11 mouse cellular contexts compared by ENCODE assay signal in genomic region chr19:15668624-15669016, GRCm38 (mm10).
DNase-seq lines count a peak whose midpoint lies in the region; ATAC-seq lines count a peak whose summit lies in the region.
"Had no signal": no experiment of that assay in that cellular context is flagged by ENCODE, and none has a peak within 500 bp of the region (broad histone marks: within the 10 kb centered on the region; RNA-seq: fewer than 3 reads in every experiment).

No protein-coding gene starts in this region.

- no peak overlapping the region for H3K9ac ChIP-seq in hindbrain, embryonic 12.5 days
- H3K9ac ChIP-seq in midbrain, embryonic 15.5 days: no peak overlapping the region
- H3K9ac ChIP-seq: liver, embryonic 15.5 days had no signal

- no peak overlapping the region for H3K4me3 ChIP-seq in hindbrain, embryonic 12.5 days
- no peak overlapping the region for H3K4me3 ChIP-seq in midbrain, embryonic 15.5 days
- H3K4me3 ChIP-seq: liver, embryonic 15.5 days had no signal

- no peaks in the 10 kb centered on the region for H3K36me3 ChIP-seq in hindbrain, embryonic 12.5 days
- no peaks in the 10 kb centered on the region for H3K36me3 ChIP-seq in midbrain, embryonic 15.5 days (replicated peaks)
- H3K36me3 ChIP-seq: liver, embryonic 15.5 days had no signal

- ATAC-seq in hindbrain, embryonic 12.5 days (ENCODE audit: low FRiP score): peak; percentile 43; the same call in 1 of the 2 replicates
- peak; percentile 44 for ATAC-seq in midbrain, embryonic 15.5 days (replicated peaks)

- H3K4me2 ChIP-seq in hindbrain, embryonic 12.5 days (replicated peaks): no peak overlapping the region
- no peak overlapping the region for H3K4me2 ChIP-seq in midbrain, embryonic 15.5 days
- H3K4me2 ChIP-seq: liver, embryonic 15.5 days had no signal

- H3K27me3 ChIP-seq in hindbrain, embryonic 12.5 days: peaks cover 4% of the 10 kb centered on the region; the same call in 1 of the 2 replicates
- H3K27me3 ChIP-seq in midbrain, embryonic 15.5 days (replicated peaks): 0 out of 2 replicates have a peak, but pooled peaks cover 3% of the 10 kb centered on the region
- H3K27me3 ChIP-seq: liver, embryonic 15.5 days had no signal

- intact Hi-C loops in heart, postnatal 25 days (cut with DNase I): no loop called here

- no peaks in the 10 kb centered on the region for H3K9me3 ChIP-seq in hindbrain, embryonic 12.5 days (replicated peaks)
- H3K9me3 ChIP-seq in midbrain, embryonic 15.5 days: no peaks in the 10 kb centered on the region
- H3K9me3 ChIP-seq: liver, embryonic 15.5 days had no signal

- peaks cover 17% of the 10 kb centered on the region for H3K4me1 ChIP-seq in hindbrain, embryonic 12.5 days
- peaks cover 25% of the 10 kb centered on the region for H3K4me1 ChIP-seq in midbrain, embryonic 15.5 days
- H3K4me1 ChIP-seq: liver, embryonic 15.5 days had no signal

- DNase-seq in kidney, adult 9 months: peak; percentile 15
- no peak for DNase-seq in kidney, postnatal 10 days
- DNase-seq in embryo, embryonic 9.5 days (ENCODE audit: extremely low spot score): peak; percentile 22
- no peak for DNase-seq in lung, postnatal 36 days
- DNase-seq in heart, postnatal 25 days (ENCODE audit: low spot score): no peak
- no peak for DNase-seq in frontal cortex, postnatal 36 days (ENCODE audit: low spot score in 2 of 2)
- DNase-seq: heart, postnatal 36 days; thymus, postnatal 4 days had no signal

- peak overlapping the region; percentile 64 for H3K27ac ChIP-seq in hindbrain, embryonic 12.5 days
- H3K27ac ChIP-seq in midbrain, embryonic 15.5 days: peak overlapping the region; percentile 75
- H3K27ac ChIP-seq: liver, embryonic 15.5 days had no signal

Comparison
In these comparisons a context has a peak if more than half of its experiments do, and no peak if none do; other contexts are left out.
1. DNase-seq: peak in kidney, adult 9 months (single experiment) and embryo, embryonic 9.5 days (single experiment); none in kidney, postnatal 10 days (single experiment), lung, postnatal 36 days (single experiment), heart, postnatal 25 days (single experiment) and frontal cortex, postnatal 36 days (0 of 2).